13 mouse cellular contexts compared by ENCODE assay signal in genomic region chr4:85325454-85325853, GRCm38 (mm10).
DNase-seq lines count a peak whose midpoint lies in the region; ATAC-seq and TF ChIP-seq lines count a peak whose summit lies in the region.
"Had no signal": no experiment of that assay in that cellular context is flagged by ENCODE, and none has a peak within 500 bp of the region (broad histone marks: within the 10 kb centered on the region; RNA-seq: fewer than 3 reads in every experiment).

No protein-coding gene starts in this region.

- H3K9me3 ChIP-seq in lung, embryonic 14.5 days (ENCODE audit: low read depth, low read length): no peaks in the 10 kb centered on the region
- H3K9me3 ChIP-seq: limb, embryonic 13.5 days; lung, embryonic 15.5 days had no signal

- TF ChIP-seq POLR2A in cerebellum, adult 2 months (IDR thresholded peaks at IDR 0.05; ENCODE audit: borderline replicate concordance, insufficient read depth, low read length): no peak

- H3K27ac ChIP-seq in cerebellum, adult 2 months (ENCODE audit: insufficient read depth, low read length): peak overlapping the region; percentile 60; the same call in 1 of the 2 replicates
- no peak overlapping the region for H3K27ac ChIP-seq in lung, embryonic 14.5 days (ENCODE audit: low read depth)
- H3K27ac ChIP-seq: limb, embryonic 13.5 days; lung, embryonic 15.5 days had no signal

- peaks cover 19% of the 10 kb centered on the region for H3K4me1 ChIP-seq in cerebellum, adult 2 months (ENCODE audit: control insufficient read depth, insufficient read depth, low read length)
- H3K4me1 ChIP-seq in lung, embryonic 14.5 days (ENCODE audit: insufficient read depth): no peaks in the 10 kb centered on the region
- H3K4me1 ChIP-seq: limb, embryonic 13.5 days; lung, embryonic 15.5 days had no signal

- TF ChIP-seq CTCF in cerebellum, adult 2 months (IDR thresholded peaks at IDR 0.05; ENCODE audit: borderline replicate concordance, insufficient read depth, low read depth, low read length): no peak
- TF ChIP-seq CTCF in lung, embryonic 14.5 days (IDR thresholded peaks at IDR 0.05; ENCODE audit: low read depth): no peak

- no peak for ATAC-seq in lung, embryonic 14.5 days (ENCODE audit: insufficient read depth)

- no peak overlapping the region for H3K9ac ChIP-seq in lung, embryonic 14.5 days
- H3K9ac ChIP-seq: limb, embryonic 13.5 days; lung, embryonic 15.5 days had no signal

- H3K4me2 ChIP-seq in lung, embryonic 14.5 days: no peak overlapping the region
- H3K4me2 ChIP-seq: limb, embryonic 13.5 days; lung, embryonic 15.5 days had no signal

- peak in 1 of 2 experiments; percentile 53 for DNase-seq in cerebellum, adult 2 months
- no peak for DNase-seq in cerebellum, postnatal 4 days (ENCODE audit: low spot score in 2 of 2)
- DNase-seq in lung, embryonic 14.5 days: peak; percentile 39
- DNase-seq in lung, adult 18-20 months: no peak
- peak; percentile 60 for DNase-seq in layer of hippocampus, postnatal 36 days
- DNase-seq in right cerebral cortex, postnatal 25 days: peak; percentile 73
- no peak for DNase-seq in gastrocnemius, adult 18-20 months (ENCODE audit: low spot score)
- DNase-seq in adrenal gland, postnatal 14 days: no peak
- DNase-seq: adrenal gland, postnatal 10 days; heart, postnatal 4 days; kidney, adult 9 months had no signal

- no peaks in the 10 kb centered on the region for H3K36me3 ChIP-seq in lung, embryonic 14.5 days (ENCODE audit: insufficient read depth)
- H3K36me3 ChIP-seq: limb, embryonic 13.5 days; lung, embryonic 15.5 days had no signal

- H3K4me3 ChIP-seq in cerebellum, adult 2 months (replicated peaks; ENCODE audit: insufficient read depth, low read depth, low read length): no peak overlapping the region
- no peak overlapping the region for H3K4me3 ChIP-seq in lung, embryonic 14.5 days (ENCODE audit: low read depth, low read length)
- H3K4me3 ChIP-seq: limb, embryonic 13.5 days; lung, embryonic 15.5 days had no signal

- no peaks in the 10 kb centered on the region for H3K27me3 ChIP-seq in cerebellum, adult 2 months (ENCODE audit: control insufficient read depth, insufficient read depth, low read length)
- no peaks in the 10 kb centered on the region for H3K27me3 ChIP-seq in lung, embryonic 14.5 days (ENCODE audit: insufficient read depth, low read length)
- H3K27me3 ChIP-seq: limb, embryonic 13.5 days; lung, embryonic 15.5 days had no signal

- 13% methylated on average over 6 of the region's 6 CpGs for WGBS in cerebellum, adult 2 months
- 60% methylated on average over 6 of the region's 6 CpGs for WGBS in lung, embryonic 14.5 days

Comparison
In these comparisons a context has a peak if more than half of its experiments do, and no peak if none do; other contexts are left out.
1. DNase-seq: peak in lung, embryonic 14.5 days (single experiment), layer of hippocampus, postnatal 36 days (2 of 2) and right cerebral cortex, postnatal 25 days (single experiment); none in cerebellum, postnatal 4 days (0 of 2), lung, adult 18-20 months (0 of 2), gastrocnemius, adult 18-20 months (single experiment) and adrenal gland, postnatal 14 days (single experiment).